Mouse (Mus musculus): ENCODE data around the gene Matn4. TPM values are rescaled to one million over a fixed set of nuclear protein-coding genes. Genes with fewer than 3 reads are reported as not detected.

Matn4 gene
- 0.88 and 1.4 TPM in 2 replicates for polyA plus RNA-seq (2012; rRNA removed)

- DNase-seq (ENCODE audit: low read depth), result no peak
Observed at GRCm38 (mm10) chr2:164405060-164405459, at the start of gene Matn4. Gene Matn4, minus strand, starts transcription at chr2:164405160.

DNA sequence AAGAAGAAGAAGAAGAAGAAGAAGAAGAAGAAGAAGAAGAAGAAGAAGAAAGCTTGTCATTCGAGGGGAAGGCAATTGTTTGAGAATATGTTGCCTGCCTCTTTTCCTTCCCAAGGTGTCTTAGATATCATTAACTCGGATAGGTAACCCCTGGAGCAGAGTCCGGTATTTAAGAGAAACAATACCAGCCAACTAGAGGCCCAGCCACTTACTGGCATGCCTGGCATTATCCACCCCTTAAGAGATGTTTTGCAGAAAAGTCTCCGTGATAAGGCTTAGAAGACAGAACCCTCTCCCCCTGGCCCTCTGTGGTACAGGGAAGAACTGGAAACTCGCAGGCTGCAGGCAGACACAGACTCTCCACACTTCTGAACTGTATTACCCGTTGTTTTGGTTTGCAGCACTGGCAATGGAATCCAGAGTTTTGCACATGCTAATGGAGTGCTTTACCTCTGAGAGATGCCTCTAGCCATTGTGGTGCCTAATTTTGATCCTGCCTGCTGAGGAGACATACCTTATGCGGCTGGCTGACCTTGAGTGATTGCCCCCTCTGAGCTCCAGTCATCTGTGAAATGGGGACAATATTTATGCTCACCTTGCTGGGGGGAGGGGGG is 49.0 kb upstream of the Matn4 start:
- no peak for DNase-seq (ENCODE audit: low read depth)

- DNase-seq (ENCODE audit: low read depth), result no peak
Observed at GRCm38 (mm10) chr2:164453047-164453757, 48.2 kb upstream of the Matn4 start.

DNA sequence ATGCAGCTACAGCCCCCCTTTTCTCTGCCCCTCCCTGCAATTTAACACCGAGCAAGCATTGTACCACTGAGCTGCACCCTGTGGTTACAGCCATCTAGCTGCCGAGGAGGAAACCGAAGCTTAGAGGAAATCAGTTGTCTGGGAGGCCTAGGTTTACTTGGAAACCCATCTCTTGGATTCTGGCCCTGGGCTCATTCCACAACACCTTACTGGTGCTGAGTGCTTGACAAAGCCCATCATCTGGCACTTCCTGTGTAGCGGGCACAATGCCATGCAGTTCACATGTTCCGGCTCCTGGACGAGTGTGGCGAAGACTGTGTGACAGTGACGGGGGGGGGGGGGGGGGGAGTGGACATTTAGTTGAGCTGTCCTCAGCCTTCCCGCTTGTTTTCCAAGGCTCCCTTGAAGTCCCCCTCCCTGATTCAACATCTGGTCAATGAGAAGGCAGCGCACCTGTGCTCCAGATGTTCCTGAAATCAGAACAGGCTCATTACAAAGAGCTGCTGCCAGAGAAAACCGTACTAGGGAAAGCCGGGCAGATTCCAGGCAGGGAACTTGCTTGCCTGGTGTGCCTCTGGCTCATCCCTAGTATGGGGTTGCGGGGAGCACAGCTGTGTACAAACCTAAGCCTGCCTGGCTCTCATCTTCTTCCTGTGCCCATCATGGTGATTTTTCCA is 47.2 kb upstream of the Matn4 start:
- DNase-seq (ENCODE audit: low read depth), result no peak

DNA sequence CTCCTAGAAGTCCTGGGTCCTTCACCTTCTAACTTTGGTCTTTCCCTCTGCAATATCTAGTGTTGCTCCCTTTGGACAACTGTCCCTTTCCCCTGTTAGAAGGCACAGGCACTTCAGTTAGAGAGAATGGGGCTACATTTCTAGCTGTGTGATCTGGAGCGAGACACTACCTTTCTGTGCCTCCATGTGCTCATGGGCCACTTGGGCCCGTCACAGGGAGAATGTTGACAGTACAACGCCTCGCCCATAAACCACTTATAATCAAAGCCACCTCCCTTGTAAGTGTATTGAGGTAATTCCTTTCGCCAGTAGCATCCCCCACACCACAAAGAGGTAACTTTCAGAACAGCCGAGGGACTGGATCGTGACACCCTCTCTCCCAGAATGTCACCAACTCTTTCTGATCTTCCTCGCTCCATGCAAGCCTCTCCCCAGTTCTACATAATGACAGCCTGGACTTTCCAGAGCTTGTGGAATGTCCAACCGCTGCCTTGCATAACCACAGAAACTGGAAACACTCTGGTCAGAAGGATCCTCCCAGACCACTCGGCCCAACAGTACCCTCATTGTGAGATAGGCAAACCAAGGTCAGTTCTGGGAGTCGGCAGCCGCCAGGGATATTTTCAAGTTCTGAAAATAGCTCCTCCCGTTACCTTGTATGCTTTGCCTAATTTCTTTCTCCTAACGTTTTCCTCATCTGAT is 44.5 kb upstream of the Matn4 start:
- no peak for DNase-seq (ENCODE audit: low read depth)

DNA sequence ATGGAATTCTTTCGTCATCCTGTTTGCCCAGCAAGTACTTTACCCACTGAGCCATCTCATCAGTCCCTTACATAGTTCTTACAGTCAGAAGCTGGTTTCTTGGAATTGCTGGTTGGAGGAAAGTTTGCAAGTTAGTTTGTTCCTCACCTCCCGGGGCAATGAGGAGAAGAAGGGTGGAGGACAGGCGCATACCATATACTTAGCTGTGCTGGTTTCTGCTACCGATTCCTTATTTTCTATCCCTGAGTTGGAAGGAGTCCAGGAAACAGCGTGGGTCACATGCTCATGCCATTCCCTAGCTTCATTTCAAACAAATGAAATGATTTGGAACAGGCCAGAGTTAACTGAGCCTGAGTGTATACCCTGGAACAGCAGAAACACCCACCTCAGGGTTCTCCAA is 44.0 kb upstream of the Matn4 start:
- DNase-seq (ENCODE audit: low read depth), result no peak

DNA sequence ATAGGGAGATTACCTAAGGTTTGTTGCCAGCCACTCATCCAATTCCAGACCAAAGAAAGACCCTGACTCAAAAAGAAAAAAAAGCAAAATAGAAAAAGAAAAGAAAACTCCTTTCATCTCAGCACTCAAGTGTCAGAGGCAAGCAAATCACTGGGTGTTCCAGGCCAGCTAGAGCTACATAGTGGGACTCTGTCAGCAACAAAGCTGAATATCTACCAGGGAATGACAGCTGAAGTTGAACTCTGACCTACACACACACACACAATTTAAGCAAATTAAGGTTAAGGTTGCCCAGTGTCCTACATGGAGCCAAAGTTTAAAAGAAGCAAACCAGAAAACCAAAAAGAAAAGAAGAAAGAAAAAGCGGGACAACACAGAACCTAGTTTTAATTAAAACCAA is 43.2 kb upstream of the Matn4 start:
- DNase-seq (ENCODE audit: low read depth), result no peak

GRCm38 (mm10) chr2:164446086-164446469 is 41.1 kb upstream of the Matn4 start:
- DNase-seq (ENCODE audit: low read depth), result no peak

DNA sequence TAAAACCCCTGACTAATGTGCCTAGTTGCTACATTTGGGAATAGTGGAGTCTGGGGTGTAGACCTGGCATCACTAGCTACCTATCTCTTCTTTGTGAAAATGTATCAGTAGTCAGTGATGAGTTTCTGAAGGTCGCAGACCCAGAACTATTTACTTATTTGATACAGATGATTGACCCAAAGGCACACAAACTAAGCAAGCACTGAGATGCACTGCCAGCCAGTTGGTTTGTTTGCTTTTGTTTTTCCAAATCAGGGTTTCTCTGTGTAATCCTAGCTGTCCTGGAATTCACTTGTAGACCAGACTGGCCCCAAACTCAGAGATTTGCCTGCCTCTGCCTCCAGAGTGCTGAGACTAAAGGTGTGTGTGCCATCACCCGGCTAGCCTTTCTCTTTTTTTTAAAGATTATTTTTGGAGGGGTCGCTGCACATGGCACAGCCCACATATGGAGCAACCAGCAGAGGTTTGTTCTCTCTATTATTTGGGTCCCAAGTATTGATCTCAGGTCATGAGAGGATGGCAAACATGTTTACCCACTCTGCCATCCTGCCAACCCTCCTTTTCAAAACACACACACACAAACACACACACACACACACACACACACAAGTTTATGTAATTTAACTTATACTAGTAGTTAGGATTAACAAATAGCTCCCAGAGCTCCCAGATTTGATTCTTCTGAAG is 40.6 kb upstream of the Matn4 start:
- no peak for DNase-seq (ENCODE audit: low read depth)

GRCm38 (mm10) chr2:164444701-164445100 is 39.7 kb upstream of the Matn4 start:
- no peak for DNase-seq (ENCODE audit: low read depth)

GRCm38 (mm10) chr2:164443460-164444000 is 38.6 kb upstream of the Matn4 start, which contains the start of gene Sdc4:
Gene Sdc4, minus strand, starts transcription at chr2:164443887.
- DNase-seq (ENCODE audit: low read depth), result no peak

- no peak for DNase-seq (ENCODE audit: low read depth)
Observed at GRCm38 (mm10) chr2:164443051-164443437, 38.1 kb upstream of the Matn4 start.

DNA sequence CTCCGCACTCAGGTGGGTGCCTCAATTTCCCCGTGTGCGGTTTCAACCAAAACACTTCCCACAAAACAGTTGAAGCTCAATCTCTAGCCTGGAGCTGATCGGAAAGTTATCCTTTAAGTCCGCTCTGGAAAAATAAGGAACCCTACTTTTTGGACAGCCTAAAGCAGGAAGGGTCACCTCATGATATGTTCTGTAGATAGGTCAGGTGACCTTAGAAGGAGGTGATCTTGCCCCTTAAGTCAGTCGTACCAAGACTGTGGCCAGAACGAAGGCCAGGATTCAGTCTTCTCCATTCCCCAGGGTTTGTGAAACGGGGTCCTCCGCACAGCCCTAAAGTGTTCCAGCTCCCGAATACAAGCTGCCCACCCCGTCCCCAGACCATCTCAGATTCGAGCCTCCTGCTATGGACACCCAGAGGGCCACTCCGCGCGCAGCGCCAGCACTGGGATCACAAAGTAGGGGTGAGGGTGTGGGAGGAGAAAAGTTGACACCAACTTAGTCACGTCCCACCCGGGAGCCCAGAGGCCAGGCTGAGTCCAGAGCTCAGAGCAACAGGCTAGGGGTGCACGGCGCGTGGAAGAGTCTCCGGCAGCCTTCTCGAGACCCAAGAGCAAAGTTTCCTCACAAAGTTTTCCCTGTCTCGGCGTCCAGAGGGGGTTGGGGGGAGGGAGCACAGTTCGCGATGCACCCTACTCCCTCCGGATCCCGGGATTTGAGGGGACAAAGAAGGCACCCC is 37.5 kb upstream of the Matn4 start:
- DNase-seq (ENCODE audit: low read depth), result no peak

- DNase-seq (ENCODE audit: low read depth), result no peak
Observed at GRCm38 (mm10) chr2:164441731-164442130, 36.8 kb upstream of the Matn4 start.

DNA sequence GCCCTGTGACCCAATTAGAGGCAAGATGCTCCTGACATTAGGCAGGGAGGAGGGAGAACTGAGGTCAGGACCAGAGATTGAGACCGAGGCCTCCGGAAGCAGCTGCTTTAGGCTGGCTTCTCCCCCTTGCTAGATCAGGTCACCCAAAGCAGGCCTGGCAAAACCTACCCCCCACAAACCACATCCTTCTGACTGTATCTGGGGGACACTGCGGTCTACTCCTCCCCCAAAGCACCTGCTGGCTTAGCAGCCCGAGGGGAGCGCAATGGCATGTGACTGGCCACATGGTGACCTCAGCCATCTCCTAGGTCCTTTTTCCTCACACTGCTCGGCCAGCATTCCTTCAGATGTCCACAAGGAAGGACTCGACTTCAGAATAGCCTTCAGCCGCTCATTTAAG is 36.2 kb upstream of the Matn4 start:
- no peak for DNase-seq (ENCODE audit: low read depth)

- DNase-seq (ENCODE audit: low read depth), result no peak
Observed at GRCm38 (mm10) chr2:164440314-164440713, 35.4 kb upstream of the Matn4 start.

- DNase-seq (ENCODE audit: low read depth), result no peak
Observed at GRCm38 (mm10) chr2:164439001-164439421, 34.1 kb upstream of the Matn4 start.

- DNase-seq (ENCODE audit: low read depth), result no peak
Observed at GRCm38 (mm10) chr2:164438257-164438656, 33.3 kb upstream of the Matn4 start.

DNA sequence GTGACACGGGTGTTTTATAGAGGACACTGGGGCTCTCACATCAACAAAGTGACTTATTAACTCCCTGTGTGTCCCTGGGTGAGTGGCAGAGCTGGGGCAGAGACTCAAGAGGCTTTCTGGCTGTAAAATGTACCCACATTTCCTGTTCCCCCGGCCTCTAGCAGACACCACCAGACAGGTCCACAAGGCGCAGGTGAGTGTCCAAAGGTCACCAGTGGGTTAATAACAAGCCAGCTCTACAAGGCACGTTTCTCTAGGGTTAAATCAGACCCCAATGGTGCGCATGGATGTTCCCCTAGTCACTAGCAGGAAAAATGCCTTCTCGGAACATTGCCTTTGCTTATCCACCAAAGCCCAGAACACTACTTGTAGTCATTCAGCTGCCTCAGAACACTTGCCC is 32.8 kb upstream of the Matn4 start:
- no peak for DNase-seq (ENCODE audit: low read depth)

DNA sequence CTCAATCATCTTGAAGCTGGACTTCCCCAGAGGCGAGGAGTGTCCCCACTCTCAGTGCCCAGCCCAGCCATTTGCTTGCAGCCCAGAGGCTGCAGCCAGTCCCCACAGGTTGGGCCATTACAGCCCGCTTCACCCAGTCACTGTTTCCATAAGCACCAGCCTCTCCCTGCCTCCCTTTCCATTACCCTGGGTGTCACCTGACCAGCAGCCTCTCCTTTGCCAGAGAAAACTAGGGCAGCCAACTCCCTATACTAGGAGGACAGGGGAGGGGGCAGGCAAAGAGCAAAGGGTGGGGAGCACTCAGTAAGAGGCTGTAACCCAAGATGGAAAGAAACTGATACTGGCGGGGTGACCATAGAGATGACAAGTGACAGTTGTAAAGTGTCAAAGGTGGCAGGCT is 32.0 kb upstream of the Matn4 start:
- DNase-seq (ENCODE audit: low read depth), result no peak

Measured in gonadal fat pad, adult 2 months (tissue).